Mouse (Mus musculus) forebrain, embryonic 13.5 days (tissue): ENCODE data around the gene Gstp1. TPM values are rescaled to one million over a fixed set of nuclear protein-coding genes. Genes with fewer than 3 reads are reported as not detected.
"Not testable (repeated sequence)": the region's sequence is repeated elsewhere in the genome, so short reads cannot be mapped to it uniquely, and the experiment has no call there.

Source experiments
- ATAC-seq: fragments of 200-750 bp; cut with Nextera tagmentation; 2 replicates; pipeline ENCODE4 v1.8.0; 2017
- H3K27ac ChIP-seq: fragments of 300-500 bp; sonication (generic); 2 replicates; pipeline ENCODE4 v1.5.1; 2015; ENCODE audit warnings: inconsistent platforms, mild to moderate bottlenecking, moderate library complexity
- H3K27me3 ChIP-seq: fragments of 300-500 bp; sonication (generic); 2 replicates; pipeline ENCODE4 v1.6.1; 2015; ENCODE audit warnings: mild to moderate bottlenecking, inconsistent platforms
- H3K36me3 ChIP-seq: fragments of 300-500 bp; sonication (generic); 2 replicates; pipeline ENCODE4 v1.6.1; 2015; ENCODE audit warnings: mild to moderate bottlenecking, inconsistent platforms; ENCODE audit not compliant: poor library complexity, severe bottlenecking
- H3K4me1 ChIP-seq: fragments of 300-500 bp; sonication (generic); 2 replicates; pipeline ENCODE4 v1.6.1; 2015; ENCODE audit warnings: inconsistent platforms
- H3K4me2 ChIP-seq: fragments of 300-500 bp; sonication (generic); 2 replicates; pipeline ENCODE4 v1.6.1; 2015; ENCODE audit warnings: inconsistent platforms, mild to moderate bottlenecking, moderate library complexity
- H3K4me3 ChIP-seq: fragments of 300-500 bp; sonication (generic); 2 replicates; pipeline ENCODE4 v1.5.1; 2015; ENCODE audit warnings: mild to moderate bottlenecking, inconsistent platforms
- H3K9ac ChIP-seq: fragments of 300-500 bp; sonication (generic); 2 replicates; pipeline ENCODE4 v1.6.1; 2015; ENCODE audit warnings: mild to moderate bottlenecking, inconsistent platforms
- H3K9me3 ChIP-seq: fragments of 300-500 bp; sonication (generic); replicated peaks from 2 replicates; pipeline ENCODE4 v1.6.1; 2016; ENCODE audit warnings: inconsistent platforms
- WGBS: fragments of 180-500 bp; shearing (Covaris S2); methylation state at CpG from one replicate; pipeline ENCODE4 v1.1.7; 2015; 5-methylcytosine and 5-hydroxymethylcytosine counted together
- polyA plus RNA-seq: library from polyadenylated mRNA; unstranded; fragments of >200 nt; fragmentation: Nextera tagmentation; extraction: Ambion mirVana; gene quantifications from 2 replicates; pipeline ENCODE4 v1.2.1, GENCODE M21; 2015

Gstp1 gene
- polyA plus RNA-seq, 1 experiment from 2014 or later: 392 TPM

GRCm38 (mm10) chr19:4058581-4058980, 20.8 kb upstream of the Gstp1 start:
- Histone ChIP-seq H3K36me3 (no peaks in the 10 kb centered on the region), H3K9ac (no peak overlapping the region), H3K4me2 (no peak overlapping the region), H3K4me3 (no peak overlapping the region), H3K27me3 (no peaks in the 10 kb centered on the region), H3K9me3 (no peaks in the 10 kb centered on the region), H3K4me1 (no peaks in the 10 kb centered on the region), H3K27ac (no peak overlapping the region)
- WGBS: 86% methylated on average over 5 of the region's 5 CpGs
- ATAC-seq: no peak

DNA sequence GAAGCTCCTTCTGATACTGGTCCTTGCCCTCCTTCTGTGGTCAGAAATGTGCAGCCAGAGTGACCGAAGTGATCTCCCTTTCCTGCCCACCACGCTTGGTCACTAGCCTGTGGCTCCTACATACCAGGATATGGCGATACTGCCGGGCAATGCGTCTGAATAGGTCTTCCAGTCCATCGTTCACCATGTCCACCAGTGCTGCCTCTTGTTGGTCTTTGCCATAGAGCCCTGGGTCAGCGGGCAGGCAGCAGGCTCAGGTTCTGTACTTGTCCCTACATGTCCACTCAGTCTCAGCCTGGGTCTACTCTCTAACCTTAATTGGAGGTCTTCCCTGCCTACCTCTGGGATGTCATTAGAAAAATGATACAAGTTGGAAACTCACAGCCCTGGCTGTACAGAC, 20.2 kb upstream of the Gstp1 start:
- Histone ChIP-seq H3K4me3 (no peak overlapping the region), H3K4me2 (no peak overlapping the region), H3K9me3 (no peaks in the 10 kb centered on the region), H3K36me3 (no peaks in the 10 kb centered on the region), H3K27me3 (no peaks in the 10 kb centered on the region), H3K27ac (no peak overlapping the region), H3K9ac (no peak overlapping the region), H3K4me1 (no peaks in the 10 kb centered on the region)
- ATAC-seq: no peak
- WGBS: 90% methylated on average over 7 of the region's 7 CpGs

- H3K4me1 ChIP-seq: no peaks in the 10 kb centered on the region
- no peak overlapping the region for H3K4me3 ChIP-seq
- H3K9ac ChIP-seq: no peak overlapping the region
- no peak overlapping the region for H3K27ac ChIP-seq
- ATAC-seq: no peak
- WGBS: 88% methylated on average over 13 of the region's 13 CpGs
- no peaks in the 10 kb centered on the region for H3K36me3 ChIP-seq
- H3K4me2 ChIP-seq: no peak overlapping the region
- no peaks in the 10 kb centered on the region for H3K9me3 ChIP-seq
- H3K27me3 ChIP-seq: no peaks in the 10 kb centered on the region
Observed at GRCm38 (mm10) chr19:4057389-4057788, 19.6 kb upstream of the Gstp1 start.

DNA sequence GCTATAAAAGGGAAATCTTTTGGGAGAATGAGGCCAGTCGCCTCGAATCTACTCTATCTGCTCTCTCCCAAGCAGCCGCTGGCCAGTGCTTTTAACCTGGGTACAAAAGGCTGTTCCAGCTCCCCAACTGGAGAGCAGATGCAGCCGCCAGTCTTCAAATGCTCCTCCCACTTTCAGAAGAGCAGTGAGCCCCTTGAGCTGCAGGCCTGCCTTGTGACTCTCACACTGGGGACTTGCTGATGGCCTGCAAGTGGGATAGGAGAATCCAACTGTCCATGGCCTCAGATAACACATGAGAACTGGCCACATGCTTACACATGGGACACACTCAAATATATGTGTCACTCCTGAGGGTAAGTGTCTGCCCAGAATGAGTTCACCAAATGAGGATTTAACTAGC, 18.9 kb upstream of the Gstp1 start:
- ATAC-seq: no peak
- no peaks in the 10 kb centered on the region for H3K4me1 ChIP-seq
- no peaks in the 10 kb centered on the region for H3K27me3 ChIP-seq
- no peak overlapping the region for H3K27ac ChIP-seq
- 38% methylated on average over 4 of the region's 4 CpGs for WGBS
- H3K9ac ChIP-seq: no peak overlapping the region
- no peak overlapping the region for H3K4me3 ChIP-seq
- no peak overlapping the region for H3K4me2 ChIP-seq
- no peaks in the 10 kb centered on the region for H3K9me3 ChIP-seq
- H3K36me3 ChIP-seq: no peaks in the 10 kb centered on the region

GRCm38 (mm10) chr19:4055947-4056693, 18.3 kb upstream of the Gstp1 start:
- Histone ChIP-seq H3K9me3 (peaks cover 2% of the 10 kb centered on the region; the same call in 1 of the 2 replicates), H3K36me3 (no peaks in the 10 kb centered on the region), H3K9ac (no peak overlapping the region), H3K4me1 (no peaks in the 10 kb centered on the region), H3K4me2 (no peak overlapping the region), H3K27ac (no peak overlapping the region), H3K4me3 (no peak overlapping the region), H3K27me3 (no peaks in the 10 kb centered on the region)
- ATAC-seq: no peak
- 66% methylated on average over 15 of the region's 15 CpGs for WGBS

- Histone ChIP-seq H3K4me3 (no peak overlapping the region), H3K27me3 (no peaks in the 10 kb centered on the region), H3K27ac (no peak overlapping the region), H3K9me3 (peaks cover 5% of the 10 kb centered on the region; the same call in 1 of the 2 replicates), H3K36me3 (no peaks in the 10 kb centered on the region), H3K9ac (no peak overlapping the region), H3K4me1 (no peaks in the 10 kb centered on the region), H3K4me2 (no peak overlapping the region)
- 73% methylated on average over 8 of the region's 8 CpGs for WGBS
- no peak for ATAC-seq
Observed at GRCm38 (mm10) chr19:4055216-4055946, 17.6 kb upstream of the Gstp1 start.

DNA sequence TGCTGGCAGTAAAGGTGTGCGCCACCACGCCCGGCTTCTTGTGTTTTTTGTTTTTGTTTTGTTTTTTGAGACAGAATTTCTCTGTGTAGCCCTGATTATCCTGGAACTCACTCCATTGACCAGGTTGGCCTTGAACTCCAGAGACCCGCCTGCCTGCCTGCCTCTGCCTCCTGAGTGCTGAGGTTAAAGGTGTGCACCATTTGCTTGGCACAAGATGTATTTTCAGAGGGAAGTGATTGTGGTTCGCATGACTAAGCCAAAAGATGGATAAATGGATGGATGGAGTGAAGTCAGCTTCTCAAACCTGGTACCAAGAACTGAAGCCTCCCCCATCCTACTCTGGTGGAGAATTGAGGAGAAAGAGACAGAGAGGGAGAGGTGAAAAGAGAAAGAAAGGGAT, 16.8 kb upstream of the Gstp1 start:
- no peak overlapping the region for H3K4me3 ChIP-seq
- H3K27ac ChIP-seq: no peak overlapping the region
- H3K9ac ChIP-seq: no peak overlapping the region
- ATAC-seq: no peak
- no peak overlapping the region for H3K4me2 ChIP-seq
- WGBS: 87% methylated on average over 5 of the region's 5 CpGs
- H3K27me3 ChIP-seq: no peaks in the 10 kb centered on the region
- H3K9me3 ChIP-seq: peaks cover 5% of the 10 kb centered on the region; the same call in 1 of the 2 replicates
- H3K36me3 ChIP-seq: no peaks in the 10 kb centered on the region
- H3K4me1 ChIP-seq: no peaks in the 10 kb centered on the region

DNA sequence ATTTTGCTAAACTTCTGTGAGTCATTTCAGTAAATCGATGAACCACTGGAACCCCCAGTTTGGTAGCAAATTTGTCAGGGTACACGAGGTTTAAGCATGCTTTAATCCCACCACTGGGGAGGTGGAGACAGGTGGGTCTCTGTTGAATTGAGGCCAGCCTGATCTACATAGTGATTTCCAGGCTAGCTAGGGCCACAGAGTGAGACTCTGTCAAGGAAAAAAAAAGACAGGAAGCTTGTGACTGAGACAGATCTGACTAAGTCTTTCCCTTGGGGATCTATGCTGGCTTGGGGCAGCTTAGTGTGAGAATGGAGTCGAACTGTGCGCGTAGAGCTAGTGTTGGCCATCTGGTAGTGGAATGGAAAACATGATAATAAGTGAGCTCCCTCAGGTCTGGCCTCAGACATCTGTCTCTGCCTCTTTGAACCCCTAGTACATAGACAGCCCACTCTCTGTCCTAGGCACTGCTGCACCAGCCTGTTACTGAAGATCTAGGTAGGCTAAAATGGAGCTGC, 14.8 kb upstream of the Gstp1 start:
- H3K9ac ChIP-seq: no peak overlapping the region
- 84% methylated on average over 5 of the region's 5 CpGs for WGBS
- no peak overlapping the region for H3K4me2 ChIP-seq
- no peaks in the 10 kb centered on the region for H3K27me3 ChIP-seq
- no peak overlapping the region for H3K27ac ChIP-seq
- no peak for ATAC-seq
- no peaks in the 10 kb centered on the region for H3K36me3 ChIP-seq
- no peaks in the 10 kb centered on the region for H3K4me1 ChIP-seq
- H3K9me3 ChIP-seq: peaks cover 5% of the 10 kb centered on the region; the same call in 1 of the 2 replicates
- no peak overlapping the region for H3K4me3 ChIP-seq

DNA sequence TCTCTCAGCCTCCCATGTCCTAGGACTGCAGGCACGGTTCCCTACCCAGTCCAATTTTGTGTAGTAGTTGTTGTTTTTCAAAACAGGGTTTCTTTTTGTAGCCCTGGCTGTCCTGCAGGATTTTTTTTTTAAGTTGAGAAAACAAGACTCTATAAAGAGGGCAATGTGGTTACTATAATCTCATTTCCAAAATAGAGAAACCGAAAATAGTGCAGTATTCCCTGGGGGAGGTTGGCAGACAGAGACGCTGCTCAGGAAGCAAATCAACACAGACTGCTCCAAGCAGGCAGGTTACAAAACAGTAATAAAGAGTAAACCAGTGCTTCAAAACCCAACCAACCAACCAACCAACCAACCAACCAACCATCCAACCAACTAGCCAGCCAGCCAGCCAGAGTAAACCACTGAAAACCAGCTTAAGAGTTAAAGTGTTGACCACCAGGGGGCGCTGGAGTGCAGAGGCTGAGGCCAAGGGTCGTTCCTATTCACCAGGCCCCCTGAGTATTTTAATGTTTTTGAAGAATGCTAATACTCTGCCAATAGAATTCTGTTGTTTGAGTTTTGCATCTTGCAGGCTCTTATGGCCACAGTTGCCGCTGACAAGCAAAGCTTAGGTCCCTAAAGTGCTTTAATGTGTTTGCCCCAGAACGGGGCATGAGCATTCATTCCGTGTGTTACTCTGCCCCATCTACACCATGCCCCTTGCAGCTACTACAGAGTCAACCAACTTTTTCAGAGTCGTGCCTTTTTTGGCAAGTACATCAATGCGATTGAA, 14.1 kb upstream of the Gstp1 start:
- no peak overlapping the region for H3K27ac ChIP-seq
- H3K36me3 ChIP-seq: no peaks in the 10 kb centered on the region
- H3K9me3 ChIP-seq: peaks cover 5% of the 10 kb centered on the region; the same call in 1 of the 2 replicates
- H3K9ac ChIP-seq: no peak overlapping the region
- no peaks in the 10 kb centered on the region for H3K27me3 ChIP-seq
- no peak overlapping the region for H3K4me2 ChIP-seq
- no peak for ATAC-seq
- no peak overlapping the region for H3K4me3 ChIP-seq
- no peaks in the 10 kb centered on the region for H3K4me1 ChIP-seq
- 56% methylated on average over 10 of the region's 10 CpGs for WGBS

GRCm38 (mm10) chr19:4051016-4051415, 13.2 kb upstream of the Gstp1 start:
- WGBS: 93% methylated on average over 5 of the region's 5 CpGs
- Histone ChIP-seq H3K4me3 (no peak overlapping the region), H3K4me2 (no peak overlapping the region), H3K9ac (no peak overlapping the region), H3K27ac (no peak overlapping the region), H3K36me3 (no peaks in the 10 kb centered on the region), H3K27me3 (no peaks in the 10 kb centered on the region), H3K4me1 (0 out of 2 replicates have a peak, but pooled peaks cover 3% of the 10 kb centered on the region), H3K9me3 (peaks cover 5% of the 10 kb centered on the region; the same call in 1 of the 2 replicates)
- ATAC-seq: no peak

- not testable (repeated sequence) for H3K4me3 ChIP-seq, H3K27me3 ChIP-seq, ATAC-seq, H3K9me3 ChIP-seq, H3K4me1 ChIP-seq, H3K4me2 ChIP-seq, H3K9ac ChIP-seq, H3K27ac ChIP-seq, H3K36me3 ChIP-seq
- WGBS: 79% methylated on average over 5 of the region's 5 CpGs
Observed at GRCm38 (mm10) chr19:4049069-4049468, 11.3 kb upstream of the Gstp1 start.

- Histone ChIP-seq H3K27ac (no peak overlapping the region), H3K9ac (no peak overlapping the region), H3K4me2 (no peak overlapping the region), H3K9me3 (peaks cover 5% of the 10 kb centered on the region; the same call in 1 of the 2 replicates), H3K4me1 (0 out of 2 replicates have a peak, but pooled peaks cover 4% of the 10 kb centered on the region), H3K36me3 (no peaks in the 10 kb centered on the region), H3K4me3 (no peak overlapping the region), H3K27me3 (no peaks in the 10 kb centered on the region)
- no peak for ATAC-seq
- 15% methylated on average over 4 of the region's 4 CpGs for WGBS
Observed at GRCm38 (mm10) chr19:4047859-4048258, 10.1 kb upstream of the Gstp1 start.
